16 mouse cellular contexts compared by ENCODE assay signal in genomic region chr2:76095861-76096260, GRCm38 (mm10).
DNase-seq lines count a peak whose midpoint lies in the region; TF ChIP-seq lines count a peak whose summit lies in the region.
"Had no signal": no experiment of that assay in that cellular context is flagged by ENCODE, and none has a peak within 500 bp of the region (broad histone marks: within the 10 kb centered on the region; RNA-seq: fewer than 3 reads in every experiment).

No protein-coding gene starts in this region.

- H3K9me3 ChIP-seq in heart, embryonic 10.5 days, result no peaks in the 10 kb centered on the region
- H3K9me3 ChIP-seq: G1E had no signal

- H3K79me2 ChIP-seq in heart, adult 2 months (replicated peaks; ENCODE audit: control insufficient read depth, insufficient read depth, low read length), result no peaks in the 10 kb centered on the region

- peak; percentile 55 for DNase-seq in heart, adult 11 months
- DNase-seq in heart, postnatal 36 days, result no peak
- DNase-seq in heart, embryonic 10.5 days (ENCODE audit: low spot score), result peak; percentile 60
- no peak for DNase-seq in heart, adult 2 months
- DNase-seq: adrenal gland, adult 2 months; adrenal gland, adult 8-10 months; adrenal gland, postnatal 10 days; adrenal gland, postnatal 14 days; adrenal gland, postnatal 25 days; adrenal gland, postnatal 36 days; B cell, adult 2 months; cerebellum, adult 11 months; cerebellum, adult 11-12 months; cerebellum, adult 18-20 months had no signal

- peaks cover 13% of the 10 kb centered on the region for H3K4me1 ChIP-seq in heart, embryonic 10.5 days
- H3K4me1 ChIP-seq in heart, adult 2 months (ENCODE audit: control insufficient read depth, insufficient read depth, low read length), result no peaks in the 10 kb centered on the region

- no peak overlapping the region for H3K9ac ChIP-seq in heart, adult 2 months (ENCODE audit: low read depth, low read length)

- TF ChIP-seq EP300 in heart, adult 2 months (IDR thresholded peaks at IDR 0.05; ENCODE audit: insufficient read depth, low read depth, low read length), result no peak

- H3K4me3 ChIP-seq in heart, embryonic 10.5 days, result no peak overlapping the region
- H3K4me3 ChIP-seq in heart, adult 2 months, result no peak overlapping the region

- intact Hi-C loops in heart, postnatal 36 days (cut with DNase I), result no loop called here
- intact Hi-C loops in heart, adult 2 months (cut with DNase I), result no loop called here

- H3K36me3 ChIP-seq in heart, embryonic 10.5 days, result no peaks in the 10 kb centered on the region
- no peaks in the 10 kb centered on the region for H3K36me3 ChIP-seq in heart, adult 2 months (ENCODE audit: control insufficient read depth, insufficient read depth, low read length)
- H3K36me3 ChIP-seq: G1E had no signal

- TF ChIP-seq POLR2A in heart, adult 2 months (IDR thresholded peaks at IDR 0.05; ENCODE audit: insufficient read depth, low read depth, low read length), result no peak

- 86% methylated on average over 5 of the region's 5 CpGs for WGBS in heart, embryonic 10.5 days
- 89% methylated on average over 5 of the region's 5 CpGs for WGBS in heart, adult 2 months

- peaks cover 9% of the 10 kb centered on the region; the same call in 1 of the 2 replicates for H3K27me3 ChIP-seq in heart, embryonic 10.5 days (ENCODE audit: insufficient read depth, poor library complexity, severe bottlenecking)
- H3K27me3 ChIP-seq in heart, adult 2 months (ENCODE audit: control insufficient read depth, insufficient read depth, low read length), result no peaks in the 10 kb centered on the region
- H3K27me3 ChIP-seq: CH12.LX had no signal

- no peak for TF ChIP-seq CTCF in heart, adult 2 months (IDR thresholded peaks at IDR 0.05)

- H3K27ac ChIP-seq in heart, embryonic 10.5 days, result no peak overlapping the region
- no peak overlapping the region for H3K27ac ChIP-seq in heart, adult 2 months

Comparison
In these comparisons a context has a peak if more than half of its experiments do, and no peak if none do; other contexts are left out.
1. DNase-seq: peak in heart, adult 11 months (single experiment) and heart, embryonic 10.5 days (single experiment); none in heart, postnatal 36 days (0 of 2) and heart, adult 2 months (0 of 2).